Mouse (Mus musculus): ENCODE data around the gene Doc2g. TPM values are rescaled to one million over a fixed set of nuclear protein-coding genes. Genes with fewer than 3 reads are reported as not detected.
"Not testable (repeated sequence)": the region's sequence is repeated elsewhere in the genome, so short reads cannot be mapped to it uniquely, and the experiment has no call there.

The Doc2g gene
- total RNA-seq, 2 experiments from 2014 or later = 0.79 to 0.82 TPM

GRCm38 (mm10) chr19:4045966-4046865 lies 43.1 kb downstream of the Doc2g start, which contains the start of gene Gstp2:
Gstp2 (minus strand) TSS chr19:4046023.
- peak; percentile 73 to 75 for DNase-seq
- intact Hi-C loops (cut with DNase I) = no loop called here

- intact Hi-C loops (cut with DNase I) = loop anchor here (1.0 kb wide), 1 partner anchor 27 kb away; no protein-coding TSS in a partner anchor
- no peak for DNase-seq
Measured at GRCm38 (mm10) chr19:4046866-4047254, 43.7 kb downstream of the Doc2g start.

- DNase-seq = peak; percentile 66 to 73
- intact Hi-C loops (cut with DNase I) = loop anchor here (1.0 kb wide), 1 partner anchor 28 kb away; no protein-coding TSS in a partner anchor
Measured at GRCm38 (mm10) chr19:4047859-4048258, 44.7 kb downstream of the Doc2g start.

GRCm38 (mm10) chr19:4049069-4049468 lies 46.0 kb downstream of the Doc2g start:
- DNase-seq; intact Hi-C loops (cut with DNase I): not testable (repeated sequence)

GRCm38 (mm10) chr19:4051016-4051415 lies 47.9 kb downstream of the Doc2g start:
- intact Hi-C loops (cut with DNase I) = no loop called here

GRCm38 (mm10) chr19:4051741-4052515 lies 48.8 kb downstream of the Doc2g start:
- intact Hi-C loops (cut with DNase I) = loop anchor here (2.0 kb wide), 1 partner anchor 175 kb away; no protein-coding TSS in a partner anchor
- DNase-seq = peak; percentile 54 to 61

More at GRCm38 (mm10) chr19:4051016-4051415, 47.9 kb downstream of the Doc2g start:
- DNase-seq = no peak

GRCm38 (mm10) chr19:4052516-4053030 lies 49.5 kb downstream of the Doc2g start:
- intact Hi-C loops (cut with DNase I) = loop anchor here (2.0 kb wide), 1 partner anchor 174 kb away; no protein-coding TSS in a partner anchor
- DNase-seq = no peak

GRCm38 (mm10) chr19:4054613-4055012 lies 51.5 kb downstream of the Doc2g start:
- no peak for DNase-seq
- intact Hi-C loops (cut with DNase I) = no loop called here

GRCm38 (mm10) chr19:4055216-4055946 lies 52.3 kb downstream of the Doc2g start:
- intact Hi-C loops (cut with DNase I) = no loop called here
- DNase-seq = no peak

- intact Hi-C loops (cut with DNase I) = no loop called here
Measured at GRCm38 (mm10) chr19:4055947-4056693, 53.0 kb downstream of the Doc2g start.

More at GRCm38 (mm10) chr19:4055947-4056693, 53.0 kb downstream of the Doc2g start:
- DNase-seq = no peak

Other genes starting within 250 kb of the Doc2g start
- 10 to 100 TPM; 20.8 to 22.5 TPM for gene Kmt5b, start 235.9 kb upstream of the Doc2g start, total RNA-seq (2021)
- gene Chka, start 151.5 kb upstream of the Doc2g start, total RNA-seq (2021) = 1 to 10 TPM; 1.4 to 2.4 TPM
- gene Tcirg1, start 96.2 kb upstream of the Doc2g start, total RNA-seq (2021) = 1 to 10 TPM; 4.8 to 5.9 TPM
- gene Ndufs8, start 90.5 kb upstream of the Doc2g start, total RNA-seq (2021) = 100 to 1,000 TPM; 242 to 273 TPM
- 1 to 10 TPM in 1 of 2 experiments, under 1 TPM in 1; 0.92 to 1.6 TPM for gene Aldh3b1, start 73.5 kb upstream of the Doc2g start, total RNA-seq (2021)
- 1 to 10 TPM; 5.1 to 7.7 TPM for gene Unc93b1, start 68.1 kb upstream of the Doc2g start, total RNA-seq (2021)
- gene Aldh3b3, start 44.7 kb upstream of the Doc2g start, total RNA-seq (2021) = not detected
- gene Aldh3b2, start 31.0 kb upstream of the Doc2g start, total RNA-seq (2021) = under 1 TPM; 0.20 to 0.23 TPM
- gene Acy3, start 16.7 kb upstream of the Doc2g start, total RNA-seq (2021) = 1 to 10 TPM; 2.0 to 3.2 TPM
- gene Tbx10, start 10.6 kb upstream of the Doc2g start, total RNA-seq (2021) = not detected
- 10 to 100 TPM; 22.5 to 23.0 TPM for gene Nudt8, start 2.7 kb upstream of the Doc2g start, total RNA-seq (2021)
- under 1 TPM; 0.13 to 0.20 TPM for gene Gm49405, start 2.7 kb upstream of the Doc2g start, total RNA-seq (2021)
- 100 to 1,000 TPM; 417 to 445 TPM for gene Ndufv1, start 9.5 kb downstream of the Doc2g start, total RNA-seq (2021)
- gene Gstp1, start 34.7 kb downstream of the Doc2g start, total RNA-seq (2021) = 100 to 1,000 TPM; 344 to 368 TPM
- gene Gstp2, start 42.7 kb downstream of the Doc2g start, total RNA-seq (2021) = 100 to 1,000 TPM; 148 to 162 TPM
- not detected for gene Gstp3, start 56.3 kb downstream of the Doc2g start, total RNA-seq (2021)
- gene Cabp2, start 78.3 kb downstream of the Doc2g start, total RNA-seq (2021) = not detected
- 10 to 100 TPM; 20.0 to 22.3 TPM for gene Cdk2ap2, start 93.9 kb downstream of the Doc2g start, total RNA-seq (2021)
- gene Pitpnm1, start 96.7 kb downstream of the Doc2g start, total RNA-seq (2021) = 1 to 10 TPM; 3.8 to 4.0 TPM
- gene Aip, start 122.5 kb downstream of the Doc2g start, total RNA-seq (2021) = 10 to 100 TPM; 58.2 to 68.0 TPM
- not detected for gene Gpr152, start 136.5 kb downstream of the Doc2g start, total RNA-seq (2021)
- gene Cabp4, start 140.7 kb downstream of the Doc2g start, total RNA-seq (2021) = not detected
- gene Coro1b, start 145.3 kb downstream of the Doc2g start, total RNA-seq (2021) = 10 to 100 TPM; 13.9 to 15.3 TPM
- gene Ptprcap, start 150.3 kb downstream of the Doc2g start, total RNA-seq (2021) = 1 to 10 TPM in 1 of 2 experiments, under 1 TPM in 1; 0.86 to 1.8 TPM
- 10 to 100 TPM; 25.2 to 26.8 TPM for gene Rps6kb2, start 160.0 kb downstream of the Doc2g start, total RNA-seq (2021)
- 10 to 100 TPM; 26.0 to 26.2 TPM for gene Carns1, start 172.2 kb downstream of the Doc2g start, total RNA-seq (2021)
- gene Tbc1d10c, start 188.0 kb downstream of the Doc2g start, total RNA-seq (2021) = 1 to 10 TPM; 4.7 to 5.6 TPM
- gene Ppp1ca, start 188.8 kb downstream of the Doc2g start, total RNA-seq (2021) = 100 to 1,000 TPM; 196 to 211 TPM
- 1 to 10 TPM; 2.3 to 2.9 TPM for gene Rad9a, start 198.3 kb downstream of the Doc2g start, total RNA-seq (2021)
- under 1 TPM; 0.52 to 0.61 TPM for gene Clcf1, start 210.9 kb downstream of the Doc2g start, total RNA-seq (2021)
- gene AC109138.7, start 211.0 kb downstream of the Doc2g start, total RNA-seq (2021) = not detected
- 10 to 100 TPM; 16.0 to 21.1 TPM for gene Pold4, start 228.6 kb downstream of the Doc2g start, total RNA-seq (2021)

Data from gastrocnemius, postnatal 36 days (tissue).